Mouse (Mus musculus) erythroblast, embryonic 14.5 days (primary cell): ENCODE measurements around the gene Tbx10.

Experiments used
- GATA1 ChIP-seq: IDR thresholded peaks from 2 replicates; pipeline ENCODE4 v1.6.1; 2012; ENCODE audit warnings: low read length, inconsistent platforms, mixed read lengths
- TAL1 ChIP-seq: IDR thresholded peaks from 3 replicates; pipeline ENCODE4 v1.6.1; 2012; ENCODE audit warnings: low read length, inconsistent platforms, mixed read lengths

GRCm38 (mm10) chr19:4032668-4033067 lies 40.1 kb downstream of the Tbx10 start:
- TF ChIP-seq TAL1 (no peak), GATA1 (no peak)
